Mouse (Mus musculus) hindbrain, embryonic 13.5 days (tissue): ENCODE data around the gene Cfap54. TPM values are rescaled to one million over a fixed set of nuclear protein-coding genes. Genes with fewer than 3 reads are reported as not detected.

ENCODE experiments used
- ATAC-seq: fragments of 200-750 bp; cut with Nextera tagmentation; 2 replicates; pipeline ENCODE4 v1.8.0; 2017; ENCODE audit warnings: moderate TSS enrichment; ENCODE audit not compliant: low FRiP score
- H3K27ac ChIP-seq: fragments of 300-500 bp; sonication (generic); 2 replicates; pipeline ENCODE4 v1.5.1; 2015; ENCODE audit warnings: inconsistent platforms, mild to moderate bottlenecking, moderate library complexity
- H3K27me3 ChIP-seq: fragments of 300-500 bp; sonication (generic); 2 replicates; pipeline ENCODE4 v1.6.1; 2015; ENCODE audit warnings: mild to moderate bottlenecking, inconsistent platforms
- H3K36me3 ChIP-seq: fragments of 300-500 bp; sonication (generic); 2 replicates; pipeline ENCODE4 v1.6.1; 2015; ENCODE audit warnings: mild to moderate bottlenecking, inconsistent platforms
- H3K4me1 ChIP-seq: fragments of 300-500 bp; sonication (generic); replicated peaks from 2 replicates; pipeline ENCODE4 v1.6.1; 2015; ENCODE audit warnings: inconsistent platforms
- H3K4me2 ChIP-seq: fragments of 300-500 bp; sonication (generic); 2 replicates; pipeline ENCODE4 v1.6.1; 2015; ENCODE audit warnings: inconsistent platforms, mild to moderate bottlenecking, moderate library complexity
- H3K4me3 ChIP-seq: fragments of 300-500 bp; sonication (generic); 2 replicates; pipeline ENCODE4 v1.5.1; 2015; ENCODE audit warnings: mild to moderate bottlenecking, inconsistent platforms
- H3K9ac ChIP-seq: fragments of 300-500 bp; sonication (generic); 2 replicates; pipeline ENCODE4 v1.6.1; 2015; ENCODE audit warnings: mild to moderate bottlenecking, inconsistent platforms
- H3K9me3 ChIP-seq: fragments of 300-500 bp; sonication (generic); 2 replicates; pipeline ENCODE4 v1.6.1; 2016; ENCODE audit warnings: inconsistent platforms
- WGBS: fragments of 180-500 bp; shearing (Covaris S2); methylation state at CpG from one replicate; pipeline ENCODE4 v1.1.7; 2015; 5-methylcytosine and 5-hydroxymethylcytosine counted together
- polyA plus RNA-seq: library from polyadenylated mRNA; unstranded; fragments of >200 nt; fragmentation: Nextera tagmentation; extraction: Ambion mirVana; gene quantifications from 2 replicates; pipeline ENCODE4 v1.2.1, GENCODE M21; 2015

The Cfap54 gene
- polyA plus RNA-seq, 1 experiment from 2014 or later, result 3.6 TPM

GRCm38 (mm10) chr10:92907246-92907645, 174.2 kb downstream of the Cfap54 start:
- Histone ChIP-seq H3K27ac (no peak overlapping the region), H3K4me2 (no peak overlapping the region), H3K9me3 (no peaks in the 10 kb centered on the region), H3K4me3 (no peak overlapping the region), H3K27me3 (no peaks in the 10 kb centered on the region), H3K9ac (no peak overlapping the region), H3K36me3 (no peaks in the 10 kb centered on the region), H3K4me1 (peaks cover 10% of the 10 kb centered on the region; the same call in 1 of the 2 replicates)
- WGBS, result 49% methylated on average over 6 of the region's 6 CpGs
- no peak; the same call in 1 of the 2 replicates for ATAC-seq

DNA sequence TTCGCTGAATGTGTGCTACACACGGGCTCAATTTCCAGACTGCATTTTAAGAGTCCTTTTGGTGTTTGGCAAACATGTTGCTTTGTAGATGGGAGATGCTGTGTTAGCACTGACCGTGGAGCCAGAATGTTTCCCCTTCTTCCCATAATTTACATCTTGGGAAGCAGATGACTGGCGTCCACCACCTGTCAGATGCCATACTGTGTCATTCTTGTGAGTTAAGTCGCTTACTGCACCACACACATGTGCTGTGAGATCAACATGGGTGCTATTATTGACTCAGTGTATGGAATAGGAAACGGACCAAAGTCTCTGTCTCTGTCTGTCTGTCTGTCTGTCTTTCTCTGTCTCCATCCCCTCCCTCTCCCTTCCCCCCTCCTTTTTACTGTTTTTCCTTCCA, 193.0 kb downstream of the Cfap54 start:
- ATAC-seq, result no peak

DNA sequence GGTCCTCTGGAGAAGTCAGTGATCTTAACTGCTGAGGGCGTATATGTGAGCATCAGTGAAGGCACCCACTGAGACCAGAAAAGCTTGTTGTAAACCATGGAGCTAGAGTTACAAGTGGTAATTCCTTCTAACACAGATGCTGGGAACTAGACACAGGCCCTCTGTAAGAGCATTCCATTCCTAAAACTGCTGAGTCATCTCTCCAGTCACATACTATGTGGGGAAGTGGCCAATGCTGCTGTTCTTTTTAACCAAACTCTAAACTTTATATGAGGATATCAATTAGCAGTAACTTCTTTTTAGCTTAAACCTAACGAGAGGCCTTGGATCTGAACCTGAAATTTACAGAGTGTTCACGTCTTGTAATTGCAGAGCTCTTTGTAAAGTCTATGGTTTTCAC, 203.4 kb downstream of the Cfap54 start:
- ATAC-seq, result no peak
- Histone ChIP-seq H3K4me3 (no peak overlapping the region), H3K36me3 (no peaks in the 10 kb centered on the region), H3K9ac (no peak overlapping the region), H3K4me2 (no peak overlapping the region), H3K4me1 (no peaks in the 10 kb centered on the region), H3K27me3 (no peaks in the 10 kb centered on the region), H3K9me3 (no peaks in the 10 kb centered on the region), H3K27ac (no peak overlapping the region)
- 91% methylated on average over 3 of the region's 3 CpGs for WGBS

More for the DNA sequence above, 193.0 kb downstream of the Cfap54 start:
- no peaks in the 10 kb centered on the region for H3K9me3 ChIP-seq
- H3K4me3 ChIP-seq, result no peak overlapping the region
- H3K27me3 ChIP-seq, result no peaks in the 10 kb centered on the region
- WGBS, result 87% methylated on average over 6 of the region's 6 CpGs
- H3K36me3 ChIP-seq, result no peaks in the 10 kb centered on the region
- H3K9ac ChIP-seq, result no peak overlapping the region
- H3K4me2 ChIP-seq, result no peak overlapping the region
- H3K4me1 ChIP-seq, result no peaks in the 10 kb centered on the region
- H3K27ac ChIP-seq, result no peak overlapping the region

DNA sequence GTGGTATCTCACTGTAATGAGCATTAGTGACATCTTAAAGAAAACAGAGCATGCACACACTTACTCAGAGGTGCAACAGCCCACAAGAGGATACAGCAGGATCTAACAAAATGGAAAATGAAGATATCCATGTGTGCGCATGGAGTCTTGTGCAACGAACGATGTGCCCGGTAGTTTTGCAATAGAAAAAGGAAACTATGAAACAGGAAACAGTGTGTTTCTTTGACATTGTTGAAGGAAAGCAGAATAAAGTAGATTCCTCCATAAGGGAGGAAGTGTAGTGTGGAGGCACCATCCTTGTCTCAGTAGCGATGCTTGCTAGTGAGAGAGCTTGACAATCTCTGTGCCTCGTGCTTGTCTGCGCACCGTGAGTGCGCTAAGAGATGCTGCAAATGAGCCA, 240.4 kb downstream of the Cfap54 start:
- 90% methylated on average over 9 of the region's 9 CpGs for WGBS
- Histone ChIP-seq H3K4me1 (no peaks in the 10 kb centered on the region), H3K4me3 (no peak overlapping the region), H3K36me3 (no peaks in the 10 kb centered on the region), H3K9me3 (no peaks in the 10 kb centered on the region), H3K9ac (no peak overlapping the region), H3K27me3 (no peaks in the 10 kb centered on the region), H3K4me2 (no peak overlapping the region), H3K27ac (no peak overlapping the region)
- ATAC-seq, result no peak

GRCm38 (mm10) chr10:92837572-92837971, 243.8 kb downstream of the Cfap54 start:
- Histone ChIP-seq H3K4me1 (no peaks in the 10 kb centered on the region), H3K27ac (no peak overlapping the region), H3K9ac (no peak overlapping the region), H3K4me2 (no peak overlapping the region), H3K27me3 (no peaks in the 10 kb centered on the region), H3K36me3 (no peaks in the 10 kb centered on the region), H3K4me3 (no peak overlapping the region), H3K9me3 (no peaks in the 10 kb centered on the region)
- peak; percentile 86 for ATAC-seq
- WGBS, result 16% methylated on average over 5 of the region's 5 CpGs

DNA sequence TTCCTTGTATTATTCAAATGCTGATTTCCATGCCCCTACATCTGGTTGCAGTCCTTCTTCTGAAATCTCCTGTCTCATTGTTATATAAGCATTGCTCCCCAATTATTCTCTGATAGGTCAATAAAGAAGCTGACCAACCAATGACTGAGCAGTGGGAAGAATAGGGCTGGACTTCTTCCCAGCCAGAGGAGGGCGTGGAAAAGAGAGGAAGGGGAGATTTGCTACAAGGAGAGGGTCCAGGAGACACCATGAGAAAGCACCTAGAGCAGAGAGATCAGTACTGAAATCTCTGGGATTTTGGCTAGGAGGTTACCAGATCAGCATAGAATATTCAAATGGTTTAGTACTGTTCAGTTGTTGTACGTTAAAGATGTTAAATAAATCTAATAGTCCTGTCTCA, 244.4 kb downstream of the Cfap54 start:
- Histone ChIP-seq H3K9ac (no peak overlapping the region), H3K9me3 (no peaks in the 10 kb centered on the region), H3K4me2 (no peak overlapping the region), H3K27me3 (no peaks in the 10 kb centered on the region), H3K27ac (no peak overlapping the region), H3K36me3 (no peaks in the 10 kb centered on the region), H3K4me1 (no peaks in the 10 kb centered on the region), H3K4me3 (no peak overlapping the region)
- WGBS, result 43% methylated on average over 2 of the region's 2 CpGs
- no peak for ATAC-seq

- H3K36me3 ChIP-seq, result no peaks in the 10 kb centered on the region
- H3K4me3 ChIP-seq, result no peak overlapping the region
- no peak overlapping the region for H3K4me2 ChIP-seq
- H3K27ac ChIP-seq, result no peak overlapping the region
- WGBS, result 93% methylated on average over 4 of the region's 4 CpGs
- no peaks in the 10 kb centered on the region; the same call in 1 of the 2 replicates for H3K4me1 ChIP-seq
- no peaks in the 10 kb centered on the region for H3K27me3 ChIP-seq
- H3K9me3 ChIP-seq, result no peaks in the 10 kb centered on the region
- no peak overlapping the region for H3K9ac ChIP-seq
- ATAC-seq, result no peak
Measured at GRCm38 (mm10) chr10:92821499-92821898, 259.9 kb downstream of the Cfap54 start.

GRCm38 (mm10) chr10:92818190-92818589, 263.2 kb downstream of the Cfap54 start:
- no peak for ATAC-seq
- Histone ChIP-seq H3K9me3 (no peaks in the 10 kb centered on the region), H3K27ac (no peak overlapping the region), H3K36me3 (no peaks in the 10 kb centered on the region), H3K4me3 (no peak overlapping the region), H3K27me3 (no peaks in the 10 kb centered on the region), H3K9ac (no peak overlapping the region), H3K4me2 (no peak overlapping the region), H3K4me1 (no peaks in the 10 kb centered on the region; the same call in 1 of the 2 replicates)
- 27% methylated on average over 5 of the region's 5 CpGs for WGBS

DNA sequence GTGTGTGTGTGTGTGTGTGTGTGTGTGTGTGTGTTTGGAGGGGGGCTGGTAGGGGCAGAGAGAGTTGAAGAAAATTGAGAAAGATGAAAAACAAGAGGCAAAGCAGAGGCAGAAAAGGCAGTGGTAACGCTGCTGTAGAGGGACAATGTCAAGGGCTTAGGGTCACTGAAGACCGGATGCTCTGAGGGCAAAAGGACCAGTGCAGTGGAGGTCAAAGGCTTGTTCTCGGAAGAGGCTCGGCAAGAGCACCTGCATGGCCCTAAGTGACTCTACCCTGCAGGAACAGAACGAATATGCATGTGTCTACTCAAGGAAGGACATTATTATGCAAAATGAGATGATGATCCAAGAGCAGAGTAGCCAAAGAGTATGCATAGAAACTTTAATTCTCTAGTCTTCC, 264.5 kb downstream of the Cfap54 start:
- H3K4me2 ChIP-seq, result no peak overlapping the region
- no peaks in the 10 kb centered on the region for H3K9me3 ChIP-seq
- no peak for ATAC-seq
- H3K27me3 ChIP-seq, result no peaks in the 10 kb centered on the region
- H3K27ac ChIP-seq, result no peak overlapping the region
- H3K9ac ChIP-seq, result no peak overlapping the region
- no peak overlapping the region for H3K4me3 ChIP-seq
- 80% methylated on average over 5 of the region's 5 CpGs for WGBS
- no peaks in the 10 kb centered on the region for H3K36me3 ChIP-seq
- no peaks in the 10 kb centered on the region; the same call in 1 of the 2 replicates for H3K4me1 ChIP-seq

- Histone ChIP-seq H3K9ac (no peak overlapping the region), H3K4me3 (no peak overlapping the region), H3K4me2 (no peak overlapping the region), H3K4me1 (no peaks in the 10 kb centered on the region), H3K27me3 (no peaks in the 10 kb centered on the region), H3K9me3 (no peaks in the 10 kb centered on the region), H3K36me3 (no peaks in the 10 kb centered on the region), H3K27ac (no peak overlapping the region)
- ATAC-seq, result no peak
- WGBS, result 86% methylated on average over 9 of the region's 9 CpGs
Measured at GRCm38 (mm10) chr10:92810894-92811293, 270.5 kb downstream of the Cfap54 start.

DNA sequence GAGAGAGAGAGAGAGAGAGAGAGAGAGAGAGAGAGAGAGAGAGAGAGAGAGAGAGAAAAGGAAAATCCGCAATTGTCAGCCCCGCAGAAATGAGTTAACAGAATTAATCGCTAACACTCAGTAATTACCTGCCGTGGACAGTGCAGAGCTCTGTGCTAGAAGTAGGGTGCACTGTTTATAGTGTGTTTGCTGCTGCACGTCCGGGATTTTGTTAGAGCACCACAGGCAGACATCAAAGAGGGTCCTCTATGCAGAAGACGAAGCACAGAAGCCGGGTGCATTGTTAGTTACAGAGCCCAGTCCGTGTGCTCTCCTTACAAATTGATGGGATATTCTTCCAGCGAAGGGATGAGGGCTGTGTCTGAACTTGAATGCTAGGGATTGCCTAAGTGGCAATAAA, 289.5 kb downstream of the Cfap54 start:
- Histone ChIP-seq H3K9ac (no peak overlapping the region), H3K4me1 (peaks cover 24% of the 10 kb centered on the region; the same call in 1 of the 2 replicates), H3K4me3 (no peak overlapping the region), H3K9me3 (no peaks in the 10 kb centered on the region), H3K36me3 (no peaks in the 10 kb centered on the region), H3K27ac (no peak overlapping the region), H3K27me3 (no peaks in the 10 kb centered on the region), H3K4me2 (no peak overlapping the region)
- no peak for ATAC-seq
- WGBS, result 40% methylated on average over 10 of the region's 10 CpGs

DNA sequence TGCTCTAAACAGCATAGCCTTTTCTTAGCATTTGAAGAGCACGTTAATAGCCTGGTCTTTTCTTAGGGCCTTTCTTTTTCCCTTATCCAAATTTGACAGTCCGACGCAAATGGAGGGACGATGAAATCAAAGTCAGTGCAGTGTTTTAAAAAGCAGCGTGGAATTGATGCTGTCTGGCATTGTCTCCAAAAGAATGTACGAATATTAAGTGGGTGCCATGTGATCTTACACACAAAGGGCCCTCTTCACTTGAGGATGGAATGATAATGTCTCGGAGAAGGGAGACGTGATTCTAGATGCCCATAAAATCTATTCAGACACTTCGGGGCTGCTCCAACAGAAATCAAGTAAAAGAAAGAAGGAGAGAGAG, 289.9 kb downstream of the Cfap54 start:
- ATAC-seq, result no peak
- 13% methylated on average over 9 of the region's 9 CpGs for WGBS

DNA sequence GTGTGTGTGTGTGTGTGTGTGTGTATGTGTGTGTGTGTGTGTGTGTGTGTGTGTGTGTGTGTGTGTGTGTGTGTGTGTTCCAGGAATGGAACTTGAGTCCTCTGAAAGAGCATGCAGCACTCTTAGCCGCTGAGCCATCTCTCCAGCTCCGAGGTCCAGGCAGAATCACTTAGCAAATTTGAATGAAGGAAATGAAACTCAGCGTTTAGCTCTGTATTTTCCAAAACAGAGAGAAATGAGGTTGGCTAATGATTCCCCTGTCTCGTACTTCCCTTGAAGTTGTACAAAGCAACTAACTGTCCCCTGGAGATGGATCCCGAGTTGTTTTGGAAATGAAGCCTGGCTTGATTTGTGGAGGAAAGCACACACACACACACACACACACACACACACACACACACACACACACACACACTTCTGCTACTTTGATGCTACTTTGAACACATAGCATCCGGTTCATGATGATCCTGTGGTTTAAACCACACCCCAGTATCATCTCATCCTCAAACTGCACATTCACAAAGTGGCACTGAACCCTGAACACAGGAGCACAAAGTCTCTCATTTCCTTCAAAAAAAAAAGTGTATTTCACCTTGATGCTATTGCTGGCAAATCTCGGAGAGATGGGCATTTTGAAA, 290.4 kb downstream of the Cfap54 start:
- H3K9ac ChIP-seq, result no peak overlapping the region
- no peaks in the 10 kb centered on the region for H3K36me3 ChIP-seq
- WGBS, result 29% methylated on average over 7 of the region's 7 CpGs
- peaks cover 24% of the 10 kb centered on the region; the same call in 1 of the 2 replicates for H3K4me1 ChIP-seq
- no peak for ATAC-seq
- H3K4me2 ChIP-seq, result no peak overlapping the region
- no peak overlapping the region for H3K4me3 ChIP-seq
- H3K9me3 ChIP-seq, result no peaks in the 10 kb centered on the region
- no peak overlapping the region for H3K27ac ChIP-seq
- no peaks in the 10 kb centered on the region for H3K27me3 ChIP-seq

More for the DNA sequence above, 289.9 kb downstream of the Cfap54 start:
- peaks cover 24% of the 10 kb centered on the region; the same call in 1 of the 2 replicates for H3K4me1 ChIP-seq
- H3K4me2 ChIP-seq, result no peak overlapping the region
- no peaks in the 10 kb centered on the region for H3K27me3 ChIP-seq
- H3K36me3 ChIP-seq, result no peaks in the 10 kb centered on the region
- H3K9me3 ChIP-seq, result no peaks in the 10 kb centered on the region
- H3K4me3 ChIP-seq, result no peak overlapping the region
- H3K9ac ChIP-seq, result no peak overlapping the region
- no peak overlapping the region for H3K27ac ChIP-seq
